Mouse (Mus musculus): Measurements from ENCODE around the gene Rph3al. TPM values are rescaled to one million over a fixed set of nuclear protein-coding genes. Genes with fewer than 3 reads are reported as not detected.

Gene Rph3al
- total RNA-seq, 1 experiment: 0.71 TPM

- no peak for TF ChIP-seq ZNF384 (IDR thresholded peaks at IDR 0.05; ENCODE audit: low read depth, low read length)
- TF ChIP-seq MAFK (IDR thresholded peaks at IDR 0.05; ENCODE audit: insufficient read depth, low read depth, low read length): no peak
- no peak for TF ChIP-seq CHD2 (IDR thresholded peaks at IDR 0.05; ENCODE audit: low read depth, low read length)
- TF ChIP-seq HCFC1 (IDR thresholded peaks at IDR 0.05; ENCODE audit: borderline replicate concordance, insufficient read depth, low read length): no peak
- no peak for TF ChIP-seq ZC3H11A (IDR thresholded peaks at IDR 0.05; ENCODE audit: borderline replicate concordance, low read depth, low read length)
- in situ Hi-C loops (cut with MboI; ENCODE audit: low sequenced_read_pairs in 2 of 2, unreplicated experiment in 2 of 2): no loop called here
These were observed 144.9 kb downstream of the Rph3al start for GRCm38 (mm10) chr11:75793351-75793750.

GRCm38 (mm10) chr11:75792535-75792934 is 145.7 kb downstream of the Rph3al start:
- H3K4me3 ChIP-seq (ENCODE audit: insufficient read depth in 1 of 2, low read depth in 1 of 2, low read length in 2 of 2, poor library complexity in 1 of 2, severe bottlenecking in 1 of 2): no peak overlapping the region
- H3K36me3 ChIP-seq (ENCODE audit: control insufficient read depth, insufficient read depth, low read length, poor library complexity, severe bottlenecking): no peaks in the 10 kb centered on the region
- no peak for DNase-seq (ENCODE audit: low read depth, low spot score)
- TF ChIP-seq ZC3H11A (IDR thresholded peaks at IDR 0.05; ENCODE audit: borderline replicate concordance, low read depth, low read length): no peak
- TF ChIP-seq HCFC1 (IDR thresholded peaks at IDR 0.05; ENCODE audit: borderline replicate concordance, insufficient read depth, low read length): no peak
- TF ChIP-seq MAFK (IDR thresholded peaks at IDR 0.05; ENCODE audit: insufficient read depth, low read depth, low read length): no peak
- no peak for TF ChIP-seq CHD2 (IDR thresholded peaks at IDR 0.05; ENCODE audit: low read depth, low read length)
- no peak for TF ChIP-seq ZNF384 (IDR thresholded peaks at IDR 0.05; ENCODE audit: low read depth, low read length)
- H3K27ac ChIP-seq (ENCODE audit: insufficient read depth, low read depth, low read length, poor library complexity, severe bottlenecking): no peak overlapping the region
- no peaks in the 10 kb centered on the region for H3K9me3 ChIP-seq (ENCODE audit: control insufficient read depth, insufficient read depth, low read depth, low read length)
- in situ Hi-C loops (cut with MboI; ENCODE audit: low sequenced_read_pairs in 2 of 2, unreplicated experiment in 2 of 2): no loop called here
- H3K9ac ChIP-seq (ENCODE audit: insufficient read depth, low read depth, low read length, poor library complexity, severe bottlenecking): no peak overlapping the region
- peaks cover 0 to 3% of the 10 kb centered on the region in 2 experiments; a peak in 1 of 4 replicates for H3K4me1 ChIP-seq (ENCODE audit: control insufficient read depth in 2 of 2, insufficient read depth in 2 of 2, low read length in 2 of 2, poor library complexity in 1 of 2)

More at GRCm38 (mm10) chr11:75793351-75793750, 144.9 kb downstream of the Rph3al start:
- H3K4me1 ChIP-seq (ENCODE audit: control insufficient read depth in 2 of 2, insufficient read depth in 2 of 2, low read length in 2 of 2, poor library complexity in 1 of 2): peaks cover 0 to 2% of the 10 kb centered on the region in 2 experiments; a peak in 1 of 4 replicates
- no peak overlapping the region for H3K4me3 ChIP-seq (ENCODE audit: insufficient read depth in 1 of 2, low read depth in 1 of 2, low read length in 2 of 2, poor library complexity in 1 of 2, severe bottlenecking in 1 of 2)
- H3K27ac ChIP-seq (ENCODE audit: insufficient read depth, low read depth, low read length, poor library complexity, severe bottlenecking): no peak overlapping the region
- no peak overlapping the region for H3K9ac ChIP-seq (ENCODE audit: insufficient read depth, low read depth, low read length, poor library complexity, severe bottlenecking)
- DNase-seq (ENCODE audit: low read depth, low spot score): no peak
- H3K36me3 ChIP-seq (ENCODE audit: control insufficient read depth, insufficient read depth, low read length, poor library complexity, severe bottlenecking): no peaks in the 10 kb centered on the region
- H3K9me3 ChIP-seq (ENCODE audit: control insufficient read depth, insufficient read depth, low read depth, low read length): no peaks in the 10 kb centered on the region

GRCm38 (mm10) chr11:75785897-75786296 is 152.3 kb downstream of the Rph3al start:
- no peaks in the 10 kb centered on the region for H3K9me3 ChIP-seq (ENCODE audit: control insufficient read depth, insufficient read depth, low read depth, low read length)
- DNase-seq (ENCODE audit: low read depth, low spot score): no peak
- TF ChIP-seq MAFK (IDR thresholded peaks at IDR 0.05; ENCODE audit: insufficient read depth, low read depth, low read length) (no peak), CHD2 (IDR thresholded peaks at IDR 0.05; ENCODE audit: low read depth, low read length) (no peak)
- peaks cover 1 to 4% of the 10 kb centered on the region in 2 experiments; a peak in 1 of 4 replicates for H3K4me1 ChIP-seq (ENCODE audit: control insufficient read depth in 2 of 2, insufficient read depth in 2 of 2, low read length in 2 of 2, poor library complexity in 1 of 2)
- H3K4me3 ChIP-seq (ENCODE audit: insufficient read depth in 1 of 2, low read depth in 1 of 2, low read length in 2 of 2, poor library complexity in 1 of 2, severe bottlenecking in 1 of 2): no peak overlapping the region
- no peaks in the 10 kb centered on the region for H3K36me3 ChIP-seq (ENCODE audit: control insufficient read depth, insufficient read depth, low read length, poor library complexity, severe bottlenecking)
- H3K27ac ChIP-seq (ENCODE audit: insufficient read depth, low read depth, low read length, poor library complexity, severe bottlenecking): no peak overlapping the region
- in situ Hi-C loops (cut with MboI; ENCODE audit: low sequenced_read_pairs in 2 of 2, unreplicated experiment in 2 of 2): no loop called here
- no peak overlapping the region for H3K9ac ChIP-seq (ENCODE audit: insufficient read depth, low read depth, low read length, poor library complexity, severe bottlenecking)

DNA sequence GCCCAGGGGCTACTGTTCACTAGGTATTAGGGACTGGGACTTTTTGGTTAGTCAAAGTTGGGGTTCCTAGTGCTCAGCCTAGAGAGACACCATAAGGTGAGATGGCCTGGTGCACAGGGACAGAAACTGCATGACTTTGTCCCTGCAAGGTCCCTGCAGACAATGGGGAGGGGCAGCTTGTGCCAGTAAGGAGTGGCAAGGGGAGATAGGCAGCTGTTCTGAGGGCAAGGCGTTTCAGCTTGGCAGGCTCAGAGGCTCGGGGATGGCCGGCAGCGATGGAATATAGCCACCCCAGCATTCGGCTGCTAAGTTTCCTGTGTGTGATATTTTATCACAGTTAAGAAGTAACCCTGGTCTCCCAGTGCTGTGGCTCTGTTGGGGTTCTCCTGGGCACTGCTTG is 154.4 kb downstream of the Rph3al start:
- Histone ChIP-seq H3K4me3 (ENCODE audit: insufficient read depth in 1 of 2, low read depth in 1 of 2, low read length in 2 of 2, poor library complexity in 1 of 2, severe bottlenecking in 1 of 2) (no peak overlapping the region), H3K27ac (ENCODE audit: insufficient read depth, low read depth, low read length, poor library complexity, severe bottlenecking) (no peak overlapping the region), H3K36me3 (ENCODE audit: control insufficient read depth, insufficient read depth, low read length, poor library complexity, severe bottlenecking) (no peaks in the 10 kb centered on the region), H3K4me1 (ENCODE audit: control insufficient read depth in 2 of 2, insufficient read depth in 2 of 2, low read length in 2 of 2, poor library complexity in 1 of 2) (peaks cover 1 to 4% of the 10 kb centered on the region in 2 experiments; a peak in 1 of 4 replicates), H3K9me3 (ENCODE audit: control insufficient read depth, insufficient read depth, low read depth, low read length) (no peaks in the 10 kb centered on the region), H3K9ac (ENCODE audit: insufficient read depth, low read depth, low read length, poor library complexity, severe bottlenecking) (no peak overlapping the region)
- no peak for TF ChIP-seq MAFK (IDR thresholded peaks at IDR 0.05; ENCODE audit: insufficient read depth, low read depth, low read length)
- no peak for TF ChIP-seq ZC3H11A (IDR thresholded peaks at IDR 0.05; ENCODE audit: borderline replicate concordance, low read depth, low read length)
- no peak for TF ChIP-seq ZNF384 (IDR thresholded peaks at IDR 0.05; ENCODE audit: low read depth, low read length)
- no peak for TF ChIP-seq CHD2 (IDR thresholded peaks at IDR 0.05; ENCODE audit: low read depth, low read length)
- TF ChIP-seq HCFC1 (IDR thresholded peaks at IDR 0.05; ENCODE audit: borderline replicate concordance, insufficient read depth, low read length): no peak
- no peak for DNase-seq (ENCODE audit: low read depth, low spot score)
- in situ Hi-C loops (cut with MboI; ENCODE audit: low sequenced_read_pairs in 2 of 2, unreplicated experiment in 2 of 2): loop anchor here in 1 of 2 experiments (5.0 kb wide), 1 partner anchor 119 kb away; no protein-coding TSS in a partner anchor

- no peak overlapping the region for H3K9ac ChIP-seq (ENCODE audit: insufficient read depth, low read depth, low read length, poor library complexity, severe bottlenecking)
- H3K9me3 ChIP-seq (ENCODE audit: control insufficient read depth, insufficient read depth, low read depth, low read length): no peaks in the 10 kb centered on the region
- H3K4me1 ChIP-seq (ENCODE audit: control insufficient read depth in 2 of 2, insufficient read depth in 2 of 2, low read length in 2 of 2, poor library complexity in 1 of 2): no peaks in the 10 kb centered on the region; a peak in 1 of 4 replicates
- no peak overlapping the region for H3K27ac ChIP-seq (ENCODE audit: insufficient read depth, low read depth, low read length, poor library complexity, severe bottlenecking)
- in situ Hi-C loops (cut with MboI; ENCODE audit: low sequenced_read_pairs in 2 of 2, unreplicated experiment in 2 of 2): loop anchor here in 1 of 2 experiments (5.0 kb wide), 1 partner anchor 120 kb away; no protein-coding TSS in a partner anchor
- no peaks in the 10 kb centered on the region for H3K36me3 ChIP-seq (ENCODE audit: control insufficient read depth, insufficient read depth, low read length, poor library complexity, severe bottlenecking)
- TF ChIP-seq MAFK (IDR thresholded peaks at IDR 0.05; ENCODE audit: insufficient read depth, low read depth, low read length) (no peak), ZC3H11A (IDR thresholded peaks at IDR 0.05; ENCODE audit: borderline replicate concordance, low read depth, low read length) (peak; percentile 97), CHD2 (IDR thresholded peaks at IDR 0.05; ENCODE audit: low read depth, low read length) (no peak)
- no peak for DNase-seq (ENCODE audit: low read depth, low spot score)
- H3K4me3 ChIP-seq (ENCODE audit: insufficient read depth in 1 of 2, low read depth in 1 of 2, low read length in 2 of 2, poor library complexity in 1 of 2, severe bottlenecking in 1 of 2): no peak overlapping the region
These were observed 156.3 kb downstream of the Rph3al start for GRCm38 (mm10) chr11:75781919-75782318.

Other genes starting within 250 kb of the Rph3al start
- 256 and 432 TPM in 2 replicates for gene Ywhae, start 205.6 kb downstream of the Rph3al start, total RNA-seq (2012; rRNA removed)
- gene Doc2b, start 142.4 kb downstream of the Rph3al start, total RNA-seq (2012; rRNA removed): 0.16 and 0.27 TPM in 2 replicates
- 0.63 and 1.2 TPM in 2 replicates for gene 1700016K19Rik, start 61.5 kb upstream of the Rph3al start, total RNA-seq (2012; rRNA removed)
- gene Rflnb, start 89.4 kb upstream of the Rph3al start, total RNA-seq (2012; rRNA removed): 1.2 and 2.9 TPM in 2 replicates
- 12.6 and 20.3 TPM in 2 replicates for gene Vps53, start 241.2 kb upstream of the Rph3al start, total RNA-seq (2012; rRNA removed)
- 10.6 and 11.3 TPM in 2 replicates for gene Fam57a, start 241.2 kb upstream of the Rph3al start, total RNA-seq (2012; rRNA removed)